In genomic region chr7:16781816-16782554, GRCm38 (mm10) we compare ENCODE assay signal across 8 mouse cellular contexts. TPM values are rescaled to one million over a fixed set of nuclear protein-coding genes. Genes with fewer than 3 reads are reported as not detected.
DNase-seq lines count a peak whose midpoint lies in the region; ATAC-seq and TF ChIP-seq lines count a peak whose summit lies in the region.

No protein-coding gene starts in this region.

- H3K4me2 ChIP-seq in kidney, embryonic 16.5 days (replicated peaks; ENCODE audit: low read depth, low read length), result peak overlapping the region; percentile 98

- ATAC-seq in kidney, embryonic 16.5 days (ENCODE audit: low FRiP score, low TSS enrichment), result peak; percentile 16

- no peaks in the 10 kb centered on the region for H3K9me3 ChIP-seq in kidney, embryonic 16.5 days (ENCODE audit: low read length)

- H3K27ac ChIP-seq in kidney, embryonic 16.5 days (ENCODE audit: low read length), result peak overlapping the region; percentile 51
- peak overlapping the region; percentile 76 for H3K27ac ChIP-seq in spleen, adult 2 months (ENCODE audit: insufficient read depth, low read length)

- whole genome bisulfite sequencing in kidney, embryonic 16.5 days, result 0% methylated on average over 57 of the region's 60 CpGs
- WGBS in spleen, adult 2 months, result 1% methylated on average over 60 of the region's 60 CpGs

- H3K9ac ChIP-seq in kidney, embryonic 16.5 days (replicated peaks; ENCODE audit: low read length), result peak overlapping the region; percentile 84

- H3K36me3 ChIP-seq in kidney, embryonic 16.5 days (ENCODE audit: insufficient read depth, low read length), result peaks cover 5% of the 10 kb centered on the region
- 0 out of 2 replicates have a peak, but pooled peaks cover 2% of the 10 kb centered on the region for H3K36me3 ChIP-seq in spleen, adult 2 months (ENCODE audit: control insufficient read depth, insufficient read depth, low read length)

- TF ChIP-seq POLR2A in spleen, adult 2 months (IDR thresholded peaks at IDR 0.05; ENCODE audit: low read depth, low read length), result no peak

- no peaks in the 10 kb centered on the region for H3K27me3 ChIP-seq in kidney, embryonic 16.5 days (ENCODE audit: insufficient read depth, low read length)
- H3K27me3 ChIP-seq in spleen, adult 2 months (ENCODE audit: control insufficient read depth, insufficient read depth, low read length), result no peaks in the 10 kb centered on the region

- TF ChIP-seq CTCF in spleen, adult 2 months (IDR thresholded peaks at IDR 0.05; ENCODE audit: extremely low read depth, insufficient read depth, insufficient read length, insufficient replicate concordance), result no peak

- H3K4me1 ChIP-seq in kidney, embryonic 16.5 days (ENCODE audit: insufficient read depth, low read length), result peaks cover 30% of the 10 kb centered on the region
- H3K4me1 ChIP-seq in spleen, adult 2 months (ENCODE audit: control insufficient read depth, insufficient read depth, insufficient read length), result peaks cover 10% of the 10 kb centered on the region; the same call in 1 of the 2 replicates

- peak overlapping the region; percentile 74 for H3K4me3 ChIP-seq in kidney, embryonic 16.5 days (ENCODE audit: low read length)
- peak overlapping the region; percentile 84 for H3K4me3 ChIP-seq in spleen, adult 2 months (ENCODE audit: extremely low read depth, insufficient read depth, insufficient read length)

- DNase-seq in layer of hippocampus, postnatal 10 days (ENCODE audit: low spot score in 2 of 2), result peak; percentile 15 to 23
- DNase-seq in layer of hippocampus, adult 8-10 months (ENCODE audit: low spot score in 2 of 2), result no peak
- peak; percentile 30 to 45 for DNase-seq in adrenal gland, postnatal 36 days
- peak; percentile 16 to 42 for DNase-seq in heart, adult 9 months (ENCODE audit: low spot score in 2 of 2)
- DNase-seq in lung, postnatal 4 days, result peak; percentile 45 to 49
- DNase-seq in spleen, adult 2 months (ENCODE audit: low read depth in 1 of 2, low spot score in 2 of 2), result peak in 1 of 2 experiments; percentile 41
- no peak for DNase-seq in left cerebral cortex, adult 8-10 months (ENCODE audit: low spot score in 2 of 2)

RNA-seq across cellular contexts. Expression of gene Slc1a5, which starts 0.8 kb away (rescaled TPM):
- 1 to 10 TPM; 4.0 to 4.6 TPM for total RNA-seq in layer of hippocampus, postnatal 10 days (2021)
- total RNA-seq in layer of hippocampus, adult 8-10 months (2022), result 10 to 100 TPM in 1 of 4 experiments, 1 to 10 TPM in 3; 2.5 to 11.0 (median 5.5) TPM
- 100 to 1,000 TPM; 118 to 152 TPM for total RNA-seq in adrenal gland, postnatal 36 days (2021)
- 49.2 and 51.0 TPM in 2 replicates for polyA plus RNA-seq in kidney, embryonic 16.5 days (2015; fragmentation: Nextera tagmentation; extraction: Ambion mirVana)
- 152 and 243 TPM in 2 replicates for polyA plus RNA-seq in spleen, adult 2 months (2012; rRNA removed)
- 1 to 10 TPM; 4.3 to 7.4 (median 7.0) TPM for total RNA-seq in left cerebral cortex, adult 8-10 months (2022)

RNA-seq across cellular contexts. Expression of gene Strn4, which starts 33.7 kb away (rescaled TPM):
- total RNA-seq in layer of hippocampus, postnatal 10 days (2021), result 100 to 1,000 TPM; 260 to 286 TPM
- total RNA-seq in layer of hippocampus, adult 8-10 months (2022), result 100 to 1,000 TPM; 261 to 298 (median 279) TPM
- total RNA-seq in adrenal gland, postnatal 36 days (2021), result 10 to 100 TPM; 66.5 to 67.5 TPM
- 98.4 and 111 TPM in 2 replicates for polyA plus RNA-seq in kidney, embryonic 16.5 days (2015; fragmentation: Nextera tagmentation; extraction: Ambion mirVana)
- 121 and 148 TPM in 2 replicates for polyA plus RNA-seq in spleen, adult 2 months (2012; rRNA removed)
- 100 to 1,000 TPM; 205 to 269 (median 250) TPM for total RNA-seq in left cerebral cortex, adult 8-10 months (2022)

RNA-seq across cellular contexts. Expression of gene Fkrp, which starts 34.5 kb away (rescaled TPM):
- total RNA-seq in layer of hippocampus, postnatal 10 days (2021), result 10 to 100 TPM; 42.2 to 45.0 TPM
- total RNA-seq in layer of hippocampus, adult 8-10 months (2022), result 10 to 100 TPM; 45.2 to 50.7 (median 45.8) TPM
- 10 to 100 TPM; 24.8 to 26.8 TPM for total RNA-seq in adrenal gland, postnatal 36 days (2021)
- 36.3 and 36.6 TPM in 2 replicates for polyA plus RNA-seq in kidney, embryonic 16.5 days (2015; fragmentation: Nextera tagmentation; extraction: Ambion mirVana)
- polyA plus RNA-seq in spleen, adult 2 months (2012; rRNA removed), result 28.6 and 36.1 TPM in 2 replicates
- total RNA-seq in left cerebral cortex, adult 8-10 months (2022), result 10 to 100 TPM; 49.6 to 68.2 (median 56.9) TPM

RNA-seq across cellular contexts. Expression of gene Ap2s1, which starts 43.8 kb away (rescaled TPM):
- 100 to 1,000 TPM; 348 to 366 TPM for total RNA-seq in layer of hippocampus, postnatal 10 days (2021)
- total RNA-seq in layer of hippocampus, adult 8-10 months (2022), result 100 to 1,000 TPM; 243 to 255 (median 246) TPM
- 100 to 1,000 TPM; 133 to 149 TPM for total RNA-seq in adrenal gland, postnatal 36 days (2021)
- polyA plus RNA-seq in kidney, embryonic 16.5 days (2015; fragmentation: Nextera tagmentation; extraction: Ambion mirVana), result 269 and 282 TPM in 2 replicates
- polyA plus RNA-seq in spleen, adult 2 months (2012; rRNA removed), result 159 and 271 TPM in 2 replicates
- total RNA-seq in left cerebral cortex, adult 8-10 months (2022), result 100 to 1,000 TPM; 244 to 255 (median 248) TPM

Comparison
In these comparisons a context has a peak if more than half of its experiments do, and no peak if none do; other contexts are left out.
1. DNase-seq: peak in layer of hippocampus, postnatal 10 days (2 of 2), adrenal gland, postnatal 36 days (2 of 2), heart, adult 9 months (2 of 2) and lung, postnatal 4 days (2 of 2); none in layer of hippocampus, adult 8-10 months (0 of 2) and left cerebral cortex, adult 8-10 months (0 of 2).
2. RNA of gene Slc1a5, which starts 0.8 kb away (total RNA-seq): 118 to 152 TPM in adrenal gland, postnatal 36 days; 2.5 to 11.0 TPM in layer of hippocampus, adult 8-10 months, 4.3 to 7.4 TPM in left cerebral cortex, adult 8-10 months and 4.0 to 4.6 TPM in layer of hippocampus, postnatal 10 days; every median in the first group is over 4 times any median in the second.